Mouse (Mus musculus) midbrain, postnatal 0 days (tissue): Measurements from ENCODE around the gene Zfp740. TPM values are rescaled to one million over a fixed set of nuclear protein-coding genes. Genes with fewer than 3 reads are reported as not detected.
A peak's percentile ranks its signal among the peaks of the same experiment; 100 is the strongest.

Experiments
- ATAC-seq: fragments of 200-750 bp; cut with Nextera tagmentation; 2 replicates; pipeline ENCODE4 v1.8.0; 2017; ENCODE audit warnings: moderate number of reproducible peaks, mild to moderate bottlenecking, moderate TSS enrichment, moderate library complexity; ENCODE audit not compliant: low FRiP score
- DNase-seq: peaks from one replicate; pipeline ENCODE4 v3.0.0-alpha.2; 2015; ENCODE audit warnings: low spot score
- H3K27ac ChIP-seq: fragments of 300-500 bp; sonication (generic); 2 replicates; pipeline ENCODE4 v1.5.1; 2014; ENCODE audit warnings: low read depth, mild to moderate bottlenecking, low read length, mixed read lengths
- H3K27me3 ChIP-seq: fragments of 300-500 bp; sonication (generic); 2 replicates; pipeline ENCODE4 v1.6.1; 2014; ENCODE audit warnings: low read length, control low read depth, mixed read lengths; ENCODE audit not compliant: insufficient read depth
- H3K36me3 ChIP-seq: fragments of 300-500 bp; sonication (generic); 2 replicates; pipeline ENCODE4 v1.6.1; 2014; ENCODE audit warnings: low read length, control low read depth, mixed read lengths; ENCODE audit not compliant: insufficient read depth
- H3K4me1 ChIP-seq: fragments of 300-500 bp; sonication (generic); 2 replicates; pipeline ENCODE4 v1.6.1; 2014; ENCODE audit warnings: mild to moderate bottlenecking, control low read depth, antibody characterized with exemption, low read length, mixed read lengths; ENCODE audit not compliant: insufficient read depth
- H3K4me2 ChIP-seq: fragments of 300-500 bp; sonication (generic); 2 replicates; pipeline ENCODE4 v1.6.1; 2014; ENCODE audit warnings: low read depth, mild to moderate bottlenecking, low read length, mixed read lengths; ENCODE audit not compliant: poor library complexity, severe bottlenecking
- H3K4me3 ChIP-seq: fragments of 300-500 bp; sonication (generic); 2 replicates; pipeline ENCODE4 v1.5.1; 2014; ENCODE audit warnings: low read depth, mild to moderate bottlenecking, low read length, moderate library complexity
- H3K9ac ChIP-seq: fragments of 300-500 bp; sonication (generic); replicated peaks from 2 replicates; pipeline ENCODE4 v1.6.1; 2014; ENCODE audit warnings: mild to moderate bottlenecking, low read length, moderate library complexity, mixed read lengths; ENCODE audit not compliant: poor library complexity, severe bottlenecking
- H3K9me3 ChIP-seq: fragments of 300-500 bp; sonication (generic); 2 replicates; pipeline ENCODE4 v1.6.1; 2016; ENCODE audit warnings: low read length, control low read depth
- CTCF ChIP-seq: IDR thresholded peaks from 2 replicates; pipeline ENCODE4 v1.5.1; 2016; ENCODE audit warnings: antibody characterized with exemption, mild to moderate bottlenecking
- WGBS: fragments of 180-500 bp; shearing (Covaris S2); extraction: QIAGEN DNeasy Blood & Tissue Kit; methylation state at CpG from one replicate; pipeline ENCODE4 v1.1.7; 2014; 5-methylcytosine and 5-hydroxymethylcytosine counted together
- polyA plus RNA-seq: library from polyadenylated mRNA; unstranded; fragments of >200 nt; fragmentation: Nextera tagmentation; extraction: Ambion mirVana; gene quantifications from 2 replicates; pipeline ENCODE4 v1.2.1, GENCODE M21; 2015
- total RNA-seq: library from RNA; depleted of rRNA; stranded (reverse); fragments of >200 nt; gene quantifications from 2 replicates; pipeline ENCODE4 v1.2.3, GENCODE M21; 2014

The Zfp740 gene
- total and polyA plus RNA-seq, 2 experiments from 2014 or later, result 27.6 to 42.9 TPM

- 73% methylated on average over 6 of the region's 6 CpGs for whole genome bisulfite sequencing
Measured at GRCm38 (mm10) chr15:102215624-102216023, 12.6 kb downstream of the Zfp740 start.

GRCm38 (mm10) chr15:102216459-102217228 is 13.6 kb downstream of the Zfp740 start:
- peaks cover 46% of the 10 kb centered on the region for H3K36me3 ChIP-seq
- H3K4me2 ChIP-seq, result no peak overlapping the region

More at GRCm38 (mm10) chr15:102215624-102216023, 12.6 kb downstream of the Zfp740 start:
- no peak overlapping the region for H3K4me2 ChIP-seq
- H3K4me1 ChIP-seq, result no peaks in the 10 kb centered on the region
- H3K9me3 ChIP-seq, result no peaks in the 10 kb centered on the region
- no peak overlapping the region for H3K27ac ChIP-seq
- no peaks in the 10 kb centered on the region for H3K27me3 ChIP-seq
- no peak overlapping the region for H3K9ac ChIP-seq
- H3K36me3 ChIP-seq, result peaks cover 48% of the 10 kb centered on the region
- no peak for TF ChIP-seq CTCF
- H3K4me3 ChIP-seq, result no peak overlapping the region
- DNase-seq, result no peak
- no peak for ATAC-seq

GRCm38 (mm10) chr15:102217325-102217724 is 14.3 kb downstream of the Zfp740 start:
- Histone ChIP-seq H3K27ac (no peak overlapping the region), H3K4me1 (no peaks in the 10 kb centered on the region), H3K36me3 (peaks cover 39% of the 10 kb centered on the region), H3K9ac (no peak overlapping the region), H3K4me3 (no peak overlapping the region), H3K27me3 (no peaks in the 10 kb centered on the region), H3K4me2 (no peak overlapping the region), H3K9me3 (no peaks in the 10 kb centered on the region)
- DNase-seq (no peak), ATAC-seq (no peak)
- WGBS, result 88% methylated on average over 7 of the region's 7 CpGs
- TF ChIP-seq CTCF, result no peak

More at GRCm38 (mm10) chr15:102216459-102217228, 13.6 kb downstream of the Zfp740 start:
- WGBS, result 83% methylated on average over 16 of the region's 16 CpGs
- no peak for DNase-seq
- no peak for TF ChIP-seq CTCF
- Histone ChIP-seq H3K27me3 (no peaks in the 10 kb centered on the region), H3K9me3 (no peaks in the 10 kb centered on the region), H3K9ac (no peak overlapping the region), H3K27ac (no peak overlapping the region), H3K4me1 (no peaks in the 10 kb centered on the region), H3K4me3 (no peak overlapping the region)
- no peak for ATAC-seq

- Histone ChIP-seq H3K4me1 (no peaks in the 10 kb centered on the region), H3K4me2 (no peak overlapping the region), H3K27ac (no peak overlapping the region), H3K9me3 (no peaks in the 10 kb centered on the region), H3K27me3 (peaks cover 12% of the 10 kb centered on the region), H3K9ac (no peak overlapping the region), H3K4me3 (no peak overlapping the region), H3K36me3 (peaks cover 4% of the 10 kb centered on the region; the same call in 1 of the 2 replicates)
- peak; percentile 40 for TF ChIP-seq CTCF
- ATAC-seq (no peak), DNase-seq (peak; percentile 37)
- 59% methylated on average over 10 of the region's 10 CpGs for WGBS
Measured at GRCm38 (mm10) chr15:102222386-102222785, 19.3 kb downstream of the Zfp740 start.

GRCm38 (mm10) chr15:102224186-102224991 is 21.3 kb downstream of the Zfp740 start:
- peak overlapping the region; percentile 29 for H3K4me3 ChIP-seq
- H3K27me3 ChIP-seq, result peaks cover 12% of the 10 kb centered on the region
- peak overlapping the region; percentile 60 for H3K4me2 ChIP-seq
- H3K36me3 ChIP-seq, result no peaks in the 10 kb centered on the region
- 4% methylated on average over 42 of the region's 43 CpGs for WGBS
- H3K27ac ChIP-seq, result no peak overlapping the region
- H3K4me1 ChIP-seq, result no peaks in the 10 kb centered on the region
- peak; percentile 81 for TF ChIP-seq CTCF
- no peaks in the 10 kb centered on the region for H3K9me3 ChIP-seq
- H3K9ac ChIP-seq, result peak overlapping the region; percentile 3
- peak; percentile 78 for ATAC-seq
- peak; percentile 81 for DNase-seq
